Mouse (Mus musculus) liver, adult 2 months (tissue): Measurements from ENCODE around the gene Pip5k1a.

Experiments used
- CTCF ChIP-seq: fragments of 200-500 bp; IDR thresholded peaks from 2 replicates; pipeline ENCODE4 v1.5.1; 2011; ENCODE audit warnings: low read depth, low read length, control low read depth
- POLR2A ChIP-seq: fragments of 200-500 bp; IDR thresholded peaks from 2 replicates; pipeline ENCODE4 v1.6.1; 2011; ENCODE audit warnings: low read length, control low read depth; ENCODE audit not compliant: insufficient read depth; ENCODE audit errors: extremely low read depth

DNA sequence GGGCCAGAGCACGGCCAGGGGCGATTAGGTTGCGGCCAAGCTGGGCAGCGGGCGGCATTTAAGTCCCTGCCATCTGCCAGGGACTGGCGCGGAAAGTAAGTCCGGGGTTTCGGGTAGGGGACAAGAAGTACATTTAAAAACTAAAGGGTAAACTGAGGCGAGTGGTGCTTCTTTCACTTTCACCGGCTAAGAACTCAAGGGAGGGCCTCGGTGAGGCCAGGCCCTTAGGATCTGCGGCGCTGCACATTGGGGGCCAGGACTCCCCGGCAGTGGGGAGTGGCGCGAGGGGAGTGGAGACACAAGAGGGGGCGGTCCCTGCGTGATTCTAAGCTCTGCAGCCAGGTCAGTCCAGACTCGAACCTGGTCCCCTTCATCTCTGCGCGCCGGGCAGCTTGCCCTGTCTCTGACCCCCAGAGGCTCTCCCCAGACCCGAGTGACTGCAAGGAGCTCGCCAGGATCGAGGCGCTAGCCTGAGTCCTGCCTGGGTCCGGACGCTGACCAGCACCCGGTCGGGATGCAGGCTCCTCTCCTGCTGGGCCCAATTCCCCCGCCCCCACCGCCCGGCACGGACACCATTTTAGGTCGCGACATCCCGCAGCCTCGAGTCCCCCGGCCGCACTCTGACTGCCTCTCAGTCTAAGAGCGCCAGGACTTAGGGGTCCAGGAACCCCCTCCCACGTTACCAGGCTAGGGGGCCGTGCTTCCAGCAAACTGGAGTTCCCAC lies 92.1 kb downstream of the Pip5k1a start:
- no peak for TF ChIP-seq CTCF
- no peak for TF ChIP-seq POLR2A
